ENCODE assay signal across 23 mouse cellular contexts in genomic region chr17:30253924-30254323, GRCm38 (mm10).
DNase-seq lines count a peak whose midpoint lies in the region; ATAC-seq and TF ChIP-seq lines count a peak whose summit lies in the region.
"Had no signal": no experiment of that assay in that cellular context is flagged by ENCODE, and none has a peak within 500 bp of the region (broad histone marks: within the 10 kb centered on the region; RNA-seq: fewer than 3 reads in every experiment).

No protein-coding gene starts in this region.

- no peaks in the 10 kb centered on the region for H3K36me3 ChIP-seq in heart, embryonic 15.5 days
- no peaks in the 10 kb centered on the region for H3K36me3 ChIP-seq in kidney, embryonic 16.5 days (ENCODE audit: insufficient read depth, low read length)
- H3K36me3 ChIP-seq in neural tube, embryonic 12.5 days, result no peaks in the 10 kb centered on the region
- no peaks in the 10 kb centered on the region for H3K36me3 ChIP-seq in neural tube, embryonic 15.5 days
- H3K36me3 ChIP-seq in midbrain, embryonic 16.5 days (ENCODE audit: control insufficient read depth, insufficient read depth, low read length), result no peaks in the 10 kb centered on the region
- H3K36me3 ChIP-seq in liver, postnatal 0 days (replicated peaks; ENCODE audit: insufficient read depth, low read length), result no peaks in the 10 kb centered on the region
- H3K36me3 ChIP-seq: forebrain, embryonic 12.5 days; hindbrain, embryonic 15.5 days; limb, embryonic 13.5 days; liver, embryonic 12.5 days; stomach, embryonic 15.5 days had no signal

- H3K4me2 ChIP-seq in heart, embryonic 15.5 days, result no peak overlapping the region
- no peak overlapping the region for H3K4me2 ChIP-seq in kidney, embryonic 16.5 days (replicated peaks; ENCODE audit: low read depth, low read length)
- no peak overlapping the region for H3K4me2 ChIP-seq in neural tube, embryonic 12.5 days (replicated peaks)
- no peak overlapping the region for H3K4me2 ChIP-seq in neural tube, embryonic 15.5 days
- no peak overlapping the region for H3K4me2 ChIP-seq in midbrain, embryonic 16.5 days (ENCODE audit: low read length)
- no peak overlapping the region for H3K4me2 ChIP-seq in liver, postnatal 0 days (ENCODE audit: low read depth, low read length)
- H3K4me2 ChIP-seq: forebrain, embryonic 12.5 days; hindbrain, embryonic 15.5 days; limb, embryonic 13.5 days; liver, embryonic 12.5 days; stomach, embryonic 15.5 days had no signal

- H3K9me3 ChIP-seq in heart, embryonic 15.5 days (replicated peaks), result no peaks in the 10 kb centered on the region
- no peaks in the 10 kb centered on the region for H3K9me3 ChIP-seq in kidney, embryonic 16.5 days (ENCODE audit: low read length)
- H3K9me3 ChIP-seq in neural tube, embryonic 12.5 days, result no peaks in the 10 kb centered on the region
- no peaks in the 10 kb centered on the region for H3K9me3 ChIP-seq in neural tube, embryonic 15.5 days (replicated peaks)
- H3K9me3 ChIP-seq in midbrain, embryonic 16.5 days (replicated peaks; ENCODE audit: control insufficient read depth, low read length, poor library complexity, severe bottlenecking), result no peaks in the 10 kb centered on the region
- no peaks in the 10 kb centered on the region for H3K9me3 ChIP-seq in liver, postnatal 0 days (ENCODE audit: low read length)
- H3K9me3 ChIP-seq: forebrain, embryonic 12.5 days; hindbrain, embryonic 15.5 days; limb, embryonic 13.5 days; liver, embryonic 12.5 days; stomach, embryonic 15.5 days had no signal

- H3K27me3 ChIP-seq in heart, embryonic 15.5 days, result no peaks in the 10 kb centered on the region
- no peaks in the 10 kb centered on the region for H3K27me3 ChIP-seq in kidney, embryonic 16.5 days (ENCODE audit: insufficient read depth, low read length)
- no peaks in the 10 kb centered on the region for H3K27me3 ChIP-seq in neural tube, embryonic 12.5 days (replicated peaks)
- H3K27me3 ChIP-seq in neural tube, embryonic 15.5 days (replicated peaks), result no peaks in the 10 kb centered on the region
- no peaks in the 10 kb centered on the region for H3K27me3 ChIP-seq in midbrain, embryonic 16.5 days (ENCODE audit: control insufficient read depth, insufficient read depth, low read depth, low read length)
- H3K27me3 ChIP-seq in liver, postnatal 0 days (ENCODE audit: insufficient read depth, low read length), result no peaks in the 10 kb centered on the region
- H3K27me3 ChIP-seq: forebrain, embryonic 12.5 days; hindbrain, embryonic 15.5 days; limb, embryonic 13.5 days; liver, embryonic 12.5 days; stomach, embryonic 15.5 days had no signal

- ATAC-seq in heart, embryonic 15.5 days (replicated peaks; ENCODE audit: insufficient number of reproducible peaks, insufficient read depth, low FRiP score, low read depth), result no peak
- ATAC-seq in kidney, embryonic 16.5 days (ENCODE audit: low FRiP score, low TSS enrichment), result peak; percentile 73
- ATAC-seq in neural tube, embryonic 12.5 days (ENCODE audit: low FRiP score, low read depth), result no peak
- no peak for ATAC-seq in neural tube, embryonic 15.5 days (ENCODE audit: low FRiP score)
- ATAC-seq in midbrain, embryonic 16.5 days, result peak; percentile 18; the same call in 1 of the 2 replicates
- no peak for ATAC-seq in liver, postnatal 0 days
- ATAC-seq: intestine, embryonic 16.5 days; liver, embryonic 12.5 days had no signal

- peak overlapping the region; percentile 7; the same call in 1 of the 2 replicates for H3K27ac ChIP-seq in heart, embryonic 15.5 days
- peak overlapping the region; percentile 33; the same call in 1 of the 2 replicates for H3K27ac ChIP-seq in kidney, embryonic 16.5 days (ENCODE audit: low read length)
- no peak overlapping the region for H3K27ac ChIP-seq in neural tube, embryonic 12.5 days
- no peak overlapping the region for H3K27ac ChIP-seq in neural tube, embryonic 15.5 days (replicated peaks)
- no peak overlapping the region for H3K27ac ChIP-seq in midbrain, embryonic 16.5 days (ENCODE audit: low read length)
- no peak overlapping the region for H3K27ac ChIP-seq in liver, postnatal 0 days (ENCODE audit: low read depth)
- H3K27ac ChIP-seq: forebrain, embryonic 12.5 days; gastrocnemius, adult 2 months; hindbrain, embryonic 15.5 days; limb, embryonic 13.5 days; liver, embryonic 12.5 days; stomach, embryonic 15.5 days had no signal

- TF ChIP-seq CTCF in liver, postnatal 0 days (IDR thresholded peaks at IDR 0.05; ENCODE audit: low read depth), result no peak

- TF ChIP-seq EP300 in liver, postnatal 0 days (IDR thresholded peaks at IDR 0.05; ENCODE audit: low read depth), result no peak

- no peak overlapping the region for H3K4me3 ChIP-seq in heart, embryonic 15.5 days
- H3K4me3 ChIP-seq in kidney, embryonic 16.5 days (ENCODE audit: low read length), result no peak overlapping the region
- H3K4me3 ChIP-seq in neural tube, embryonic 12.5 days, result no peak overlapping the region
- no peak overlapping the region for H3K4me3 ChIP-seq in neural tube, embryonic 15.5 days (replicated peaks)
- no peak overlapping the region for H3K4me3 ChIP-seq in midbrain, embryonic 16.5 days (ENCODE audit: low read depth, low read length)
- H3K4me3 ChIP-seq in liver, postnatal 0 days (ENCODE audit: low read depth, low read length), result no peak overlapping the region
- H3K4me3 ChIP-seq: forebrain, embryonic 12.5 days; gastrocnemius, adult 2 months; hindbrain, embryonic 15.5 days; limb, embryonic 13.5 days; liver, embryonic 12.5 days; stomach, embryonic 15.5 days had no signal

- 49% methylated on average over 7 of the region's 7 CpGs for WGBS in heart, embryonic 15.5 days
- WGBS in kidney, embryonic 16.5 days, result 21% methylated on average over 7 of the region's 7 CpGs
- WGBS in neural tube, embryonic 12.5 days, result 38% methylated on average over 7 of the region's 7 CpGs
- 39% methylated on average over 7 of the region's 7 CpGs for WGBS in neural tube, embryonic 15.5 days
- 34% methylated on average over 7 of the region's 7 CpGs for WGBS in midbrain, embryonic 16.5 days
- WGBS in liver, postnatal 0 days (ENCODE audit: insufficient replicate concordance), result 72% methylated on average over 7 of the region's 7 CpGs

- no peak for DNase-seq in heart, adult 9 months (ENCODE audit: low spot score in 2 of 2)
- DNase-seq in kidney, adult 18-20 months, result no peak
- no peak for DNase-seq in liver, postnatal 0 days
- DNase-seq: adrenal gland, adult 2 months; cerebellum, adult 11-12 months; cerebellum, postnatal 10 days; gastrocnemius, adult 2 months; heart, postnatal 10 days; kidney, postnatal 36 days; lung, adult 2 months; lung, postnatal 14 days; thymus, postnatal 25 days had no signal

- peaks cover 60% of the 10 kb centered on the region for H3K4me1 ChIP-seq in heart, embryonic 15.5 days (replicated peaks)
- H3K4me1 ChIP-seq in kidney, embryonic 16.5 days (ENCODE audit: insufficient read depth, low read length), result peaks cover 23% of the 10 kb centered on the region
- peaks cover 42% of the 10 kb centered on the region for H3K4me1 ChIP-seq in neural tube, embryonic 12.5 days
- H3K4me1 ChIP-seq in neural tube, embryonic 15.5 days, result peaks cover 30% of the 10 kb centered on the region
- peaks cover 31% of the 10 kb centered on the region for H3K4me1 ChIP-seq in midbrain, embryonic 16.5 days (ENCODE audit: control insufficient read depth, insufficient read depth, low read length)
- H3K4me1 ChIP-seq in liver, postnatal 0 days (ENCODE audit: insufficient read depth), result no peaks in the 10 kb centered on the region
- H3K4me1 ChIP-seq: liver, embryonic 12.5 days; stomach, embryonic 15.5 days had no signal

- H3K9ac ChIP-seq in heart, embryonic 15.5 days, result no peak overlapping the region
- H3K9ac ChIP-seq in kidney, embryonic 16.5 days (replicated peaks; ENCODE audit: low read length), result no peak overlapping the region
- H3K9ac ChIP-seq in neural tube, embryonic 12.5 days, result 0 out of 2 replicates have a peak overlapping the region, but pooled peaks have one; percentile 1
- no peak overlapping the region for H3K9ac ChIP-seq in neural tube, embryonic 15.5 days (replicated peaks)
- 0 out of 2 replicates have a peak overlapping the region, but pooled peaks have one; percentile 20 for H3K9ac ChIP-seq in midbrain, embryonic 16.5 days (ENCODE audit: low read depth, low read length)
- H3K9ac ChIP-seq in liver, postnatal 0 days (replicated peaks), result no peak overlapping the region
- H3K9ac ChIP-seq: forebrain, embryonic 12.5 days; hindbrain, embryonic 15.5 days; limb, embryonic 13.5 days; liver, embryonic 12.5 days; stomach, embryonic 15.5 days had no signal

Comparison
In these comparisons a context has a peak if more than half of its experiments do, and no peak if none do; other contexts are left out.
1. H3K9ac ChIP-seq: peak in neural tube, embryonic 12.5 days (single experiment) and midbrain, embryonic 16.5 days (single experiment); none in heart, embryonic 15.5 days (single experiment), kidney, embryonic 16.5 days (single experiment), neural tube, embryonic 15.5 days (single experiment) and liver, postnatal 0 days (single experiment).
2. ATAC-seq: peak in kidney, embryonic 16.5 days (single experiment) and midbrain, embryonic 16.5 days (single experiment); none in heart, embryonic 15.5 days (single experiment), neural tube, embryonic 12.5 days (single experiment), neural tube, embryonic 15.5 days (single experiment) and liver, postnatal 0 days (single experiment).
3. H3K27ac ChIP-seq: peak in heart, embryonic 15.5 days (single experiment) and kidney, embryonic 16.5 days (single experiment); none in neural tube, embryonic 12.5 days (single experiment), neural tube, embryonic 15.5 days (single experiment), midbrain, embryonic 16.5 days (single experiment) and liver, postnatal 0 days (single experiment).